Mouse (Mus musculus): Measurements from ENCODE around the gene Dnajc16.

- TF ChIP-seq CTCF (IDR thresholded peaks at IDR 0.05; ENCODE audit: borderline replicate concordance, insufficient read depth, low read depth, low read length): no peak
- no peak for TF ChIP-seq POLR2A (IDR thresholded peaks at IDR 0.05; ENCODE audit: borderline replicate concordance, insufficient read depth, low read length)
These were observed 71.4 kb downstream of the Dnajc16 start for GRCm38 (mm10) chr4:141719304-141719703.
